Mouse (Mus musculus) C2C12 (cell line): Measurements from ENCODE around the gene Dnajc6. TPM values are rescaled to one million over a fixed set of nuclear protein-coding genes. Genes with fewer than 3 reads are reported as not detected.

Source experiments
- H3K27me3 ChIP-seq: one replicate; pipeline ENCODE4 v1.6.1; 2011; ENCODE audit not compliant: control insufficient read depth, insufficient read depth, insufficient read length
- H3K36me3 ChIP-seq: one replicate; pipeline ENCODE4 v1.6.1; 2011; ENCODE audit not compliant: control insufficient read depth, insufficient read depth
- H3K4me3 ChIP-seq: one replicate; pipeline ENCODE4 v1.5.1; 2011; ENCODE audit warnings: mild to moderate bottlenecking, control low read depth; ENCODE audit not compliant: poor library complexity, insufficient read depth, severe bottlenecking
- H3K79me2 ChIP-seq: one replicate; pipeline ENCODE4 v1.6.1; 2011; ENCODE audit not compliant: control insufficient read depth, insufficient read depth
- H3K79me3 ChIP-seq: one replicate; pipeline ENCODE4 v1.6.1; 2011; ENCODE audit warnings: low read depth, control low read depth
- H3ac ChIP-seq: one replicate; pipeline ENCODE3; 2011; ENCODE audit warnings: low read depth; ENCODE audit not compliant: control insufficient read depth, insufficient read length
- CEBPB ChIP-seq: IDR thresholded peaks from one replicate; pipeline ENCODE4 v1.6.1; 2011; ENCODE audit warnings: low read depth, mild to moderate bottlenecking, control low read depth, moderate library complexity
- CTCF ChIP-seq: IDR thresholded peaks from one replicate; pipeline ENCODE4 v1.5.1; 2011; ENCODE audit not compliant: control insufficient read depth, insufficient read depth, insufficient read length
- FOSL1 ChIP-seq: IDR thresholded peaks from one replicate; pipeline ENCODE4 v1.8.0; 2011; ENCODE audit warnings: mild to moderate bottlenecking, low read length; ENCODE audit not compliant: poor library complexity, insufficient read depth, severe bottlenecking
- MAX ChIP-seq: IDR thresholded peaks from one replicate; pipeline ENCODE4 v1.6.1; 2011; ENCODE audit warnings: mild to moderate bottlenecking, control low read depth
- MYOD1 ChIP-seq: IDR thresholded peaks from one replicate; pipeline ENCODE4 v1.6.1; 2011; ENCODE audit warnings: low read depth; ENCODE audit not compliant: control insufficient read depth, insufficient read length
- MYOG ChIP-seq: IDR thresholded peaks from one replicate; pipeline ENCODE4 v1.6.1; 2011; ENCODE audit not compliant: control insufficient read depth, insufficient read length; ENCODE audit errors: extremely low read depth
- USF1 ChIP-seq: IDR thresholded peaks from one replicate; pipeline ENCODE4 v1.6.1; 2011; ENCODE audit warnings: low read depth, mild to moderate bottlenecking, control low read depth, moderate library complexity
- polyA plus RNA-seq: library from polyadenylated mRNA; unstranded; fragments of >200 nt; fragmentation: generic; extraction: Trizol; gene quantifications from one replicate; pipeline ENCODE4 v1.2.1, GENCODE M21; 2012; ENCODE audit warnings: missing spikeins

Dnajc6 gene
- polyA plus RNA-seq, 1 experiment: not detected

DNA sequence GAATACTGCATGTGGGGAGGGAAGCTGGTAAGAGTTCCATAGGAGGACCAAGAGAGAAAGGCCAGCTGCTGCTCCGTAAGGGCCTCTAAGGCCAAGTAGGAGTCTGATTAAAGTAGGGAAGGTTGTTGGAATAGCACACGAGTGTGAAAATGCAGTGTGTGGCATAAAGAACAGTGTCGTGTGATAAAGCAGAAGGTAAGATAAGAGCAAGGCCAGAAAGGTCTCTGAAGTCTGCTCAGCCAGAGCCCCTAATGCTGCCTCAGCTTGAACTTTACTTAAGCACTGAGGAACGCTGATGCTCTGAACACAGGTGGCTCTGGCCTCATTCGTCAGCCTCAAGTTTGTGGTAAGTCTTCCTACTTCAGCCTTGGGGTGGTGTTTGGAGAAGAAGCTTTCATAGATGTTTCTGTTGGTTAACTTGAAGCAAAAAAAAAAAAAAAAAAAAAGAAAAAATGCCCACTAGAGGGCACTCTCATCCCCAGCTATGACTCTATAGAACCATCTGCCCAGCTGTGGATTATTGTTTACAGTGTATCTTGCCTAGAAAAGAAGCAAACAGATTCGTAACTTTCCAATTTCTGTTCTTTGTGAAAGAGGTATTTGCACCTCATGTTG, 160.6 kb downstream of the Dnajc6 start:
- Histone ChIP-seq H3K79me2 (no peaks in the 10 kb centered on the region), H3K36me3 (peaks cover 18% of the 10 kb centered on the region), H3ac (no peak overlapping the region), H3K4me3 (no peak overlapping the region), H3K27me3 (no peaks in the 10 kb centered on the region), H3K79me3 (no peaks in the 10 kb centered on the region)
- TF ChIP-seq USF1 (no peak), CTCF (no peak), MYOG (no peak), FOSL1 (no peak), CEBPB (no peak), MAX (no peak), MYOD1 (no peak)

DNA sequence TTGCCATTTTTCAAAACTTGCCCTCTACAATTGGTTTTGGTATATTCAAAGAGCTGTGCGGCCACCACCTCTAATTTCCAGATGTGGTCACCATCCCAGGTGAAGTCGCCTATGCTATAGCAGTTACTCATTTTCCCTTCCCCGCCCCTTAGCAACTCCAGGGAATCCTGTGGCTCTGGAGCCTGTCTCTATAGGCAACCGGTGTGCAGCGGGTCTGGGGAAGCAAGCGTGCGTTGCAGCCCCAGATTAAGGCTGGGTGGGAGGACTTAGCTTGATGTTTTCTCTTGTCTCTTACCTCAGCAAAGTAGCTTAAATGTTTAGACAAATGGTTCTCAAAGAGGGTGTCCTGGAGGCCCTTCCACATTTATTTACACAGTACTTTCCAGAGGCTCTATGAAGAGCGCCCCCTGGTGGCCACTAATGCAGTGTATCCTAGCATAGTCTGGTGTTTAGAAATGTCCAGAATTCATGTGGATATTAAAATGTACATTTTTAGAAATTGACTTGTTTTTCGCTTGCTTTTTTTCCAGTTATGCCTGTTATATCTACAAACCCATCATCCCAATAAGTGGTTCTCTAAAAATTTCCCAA, 167.8 kb downstream of the Dnajc6 start:
- no peak for TF ChIP-seq CTCF
- no peak for TF ChIP-seq MYOD1
- TF ChIP-seq USF1: no peak
- no peak for TF ChIP-seq CEBPB
- TF ChIP-seq FOSL1: no peak
- TF ChIP-seq MAX: no peak
- no peaks in the 10 kb centered on the region for H3K79me3 ChIP-seq
- H3K4me3 ChIP-seq: no peak overlapping the region
- no peak overlapping the region for H3ac ChIP-seq
- H3K79me2 ChIP-seq: no peaks in the 10 kb centered on the region
- peaks cover 7% of the 10 kb centered on the region for H3K36me3 ChIP-seq
- H3K27me3 ChIP-seq: no peaks in the 10 kb centered on the region

DNA sequence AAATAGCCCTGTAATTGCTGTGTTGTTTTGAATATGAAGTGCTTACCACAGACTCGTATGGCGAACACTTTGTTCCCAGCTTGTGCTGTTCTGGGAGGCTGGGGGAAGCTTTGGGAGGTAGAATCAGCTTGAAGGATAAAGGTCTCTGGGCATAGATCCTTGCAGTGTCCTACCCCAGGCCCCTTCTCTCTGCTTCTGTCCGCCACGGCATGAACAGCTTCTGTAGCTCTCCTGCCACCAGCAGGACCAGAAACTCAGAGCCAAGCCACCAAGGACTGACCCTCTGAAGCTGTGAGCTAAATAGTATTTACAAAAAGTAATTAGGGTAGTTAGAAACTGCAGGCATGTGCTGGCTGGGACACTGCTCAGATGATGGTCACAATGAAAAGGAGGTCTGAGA, 168.3 kb downstream of the Dnajc6 start:
- H3K27me3 ChIP-seq: no peaks in the 10 kb centered on the region
- H3K79me2 ChIP-seq: no peaks in the 10 kb centered on the region
- no peak overlapping the region for H3ac ChIP-seq
- no peak overlapping the region for H3K4me3 ChIP-seq
- no peaks in the 10 kb centered on the region for H3K79me3 ChIP-seq
- no peak for TF ChIP-seq FOSL1
- no peak for TF ChIP-seq MAX
- TF ChIP-seq CEBPB: no peak
- TF ChIP-seq USF1: no peak
- no peak for TF ChIP-seq CTCF
- no peak for TF ChIP-seq MYOG
- no peak for TF ChIP-seq MYOD1
- H3K36me3 ChIP-seq: peaks cover 7% of the 10 kb centered on the region

DNA sequence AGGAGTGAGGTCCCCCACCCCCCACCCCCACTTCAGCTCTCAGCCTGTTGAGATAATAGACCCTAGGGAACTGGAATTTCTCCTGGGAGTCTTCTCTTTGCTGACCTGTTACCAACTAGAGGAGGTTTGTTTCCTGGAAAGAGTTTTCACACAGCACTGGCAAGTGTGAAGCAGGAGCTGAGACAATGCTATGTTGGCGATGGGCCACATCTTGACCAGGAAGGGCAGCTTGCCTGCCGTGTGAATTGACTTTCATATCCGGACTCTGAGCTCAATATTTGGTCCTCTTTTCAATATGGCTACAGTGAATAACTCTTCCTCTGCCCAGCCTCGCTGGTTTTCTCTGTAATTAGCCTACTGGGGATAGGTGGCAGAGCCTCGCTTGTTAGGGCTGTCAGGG, 172.7 kb downstream of the Dnajc6 start:
- no peaks in the 10 kb centered on the region for H3K79me2 ChIP-seq
- H3K36me3 ChIP-seq: peaks cover 1% of the 10 kb centered on the region
- TF ChIP-seq MYOG: no peak
- no peak for TF ChIP-seq CEBPB
- no peak for TF ChIP-seq MYOD1
- no peak for TF ChIP-seq USF1
- no peak for TF ChIP-seq CTCF
- no peak for TF ChIP-seq FOSL1
- TF ChIP-seq MAX: no peak
- no peaks in the 10 kb centered on the region for H3K27me3 ChIP-seq
- no peaks in the 10 kb centered on the region for H3K79me3 ChIP-seq
- H3ac ChIP-seq: no peak overlapping the region
- H3K4me3 ChIP-seq: no peak overlapping the region

DNA sequence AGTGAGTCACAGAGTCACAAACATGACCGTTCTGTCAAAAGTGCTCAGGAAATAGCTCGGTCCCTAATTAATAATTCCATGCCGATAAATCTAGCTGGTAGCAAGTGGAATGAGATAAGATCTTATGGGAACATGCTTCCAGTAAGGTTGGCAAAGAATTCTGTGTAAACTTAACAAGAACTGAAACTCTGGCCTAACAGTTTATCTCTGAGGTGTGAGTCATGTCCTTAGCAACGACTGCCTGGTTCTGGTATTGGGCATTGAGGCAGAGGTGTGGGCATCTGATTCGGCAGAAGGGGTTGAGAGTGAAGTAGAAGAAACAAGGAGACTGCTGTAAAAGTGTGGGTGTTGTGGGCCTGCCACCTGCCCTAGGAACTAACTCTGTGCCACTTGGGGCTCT, 173.4 kb downstream of the Dnajc6 start:
- Histone ChIP-seq H3K27me3 (no peaks in the 10 kb centered on the region), H3K79me3 (no peaks in the 10 kb centered on the region), H3K36me3 (no peaks in the 10 kb centered on the region), H3ac (no peak overlapping the region), H3K4me3 (no peak overlapping the region), H3K79me2 (no peaks in the 10 kb centered on the region)
- TF ChIP-seq MAX (no peak), USF1 (no peak), MYOD1 (no peak), CEBPB (no peak), CTCF (no peak), FOSL1 (no peak), MYOG (no peak)

DNA sequence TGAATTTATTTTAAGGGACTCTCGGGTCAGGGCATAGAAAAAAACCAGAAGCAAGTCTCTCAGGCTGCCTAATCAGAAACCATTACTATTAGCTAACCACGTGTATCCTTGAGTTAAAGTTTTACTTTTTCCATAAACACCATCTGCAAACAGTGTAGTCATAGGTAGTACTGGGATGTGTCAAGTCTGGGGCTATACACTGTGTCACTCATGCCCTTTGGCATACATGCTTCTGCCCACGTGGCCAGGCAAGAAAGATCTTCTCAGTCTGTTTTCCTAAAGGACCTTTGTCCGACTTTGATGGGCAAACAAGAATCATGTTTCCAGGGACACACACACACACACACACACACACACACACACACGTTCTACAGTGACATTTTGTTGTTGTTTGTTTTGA, 178.3 kb downstream of the Dnajc6 start:
- H3K27me3 ChIP-seq: no peaks in the 10 kb centered on the region
- TF ChIP-seq MAX (no peak), CEBPB (no peak), CTCF (no peak), FOSL1 (no peak), USF1 (no peak), MYOG (no peak), MYOD1 (no peak)
- H3K79me2 ChIP-seq: no peaks in the 10 kb centered on the region
- no peaks in the 10 kb centered on the region for H3K79me3 ChIP-seq
- H3ac ChIP-seq: no peak overlapping the region
- no peak overlapping the region for H3K4me3 ChIP-seq
- H3K36me3 ChIP-seq: no peaks in the 10 kb centered on the region
